Mouse (Mus musculus) forebrain, embryonic 14.5 days (tissue): ENCODE data around the gene Slc44a1. TPM values are rescaled to one million over a fixed set of nuclear protein-coding genes. Genes with fewer than 3 reads are reported as not detected.

Experiments used
- ATAC-seq: fragments of 200-750 bp; cut with Nextera tagmentation; 2 replicates; pipeline ENCODE4 v1.8.0; 2017; ENCODE audit warnings: mild to moderate bottlenecking, moderate library complexity
- DNase-seq: peaks from one replicate; pipeline ENCODE4 v3.0.0-alpha.2; 2015; ENCODE audit warnings: low spot score
- H3K27ac ChIP-seq: fragments of 300-500 bp; sonication (generic); 2 replicates; pipeline ENCODE4 v1.5.1; 2014; ENCODE audit warnings: low read depth, mild to moderate bottlenecking, control low read depth, low read length, moderate library complexity
- H3K27me3 ChIP-seq: fragments of 300-500 bp; sonication (generic); replicated peaks from 2 replicates; pipeline ENCODE4 v1.6.1; 2014; ENCODE audit warnings: low read length, control low read depth, mixed read lengths; ENCODE audit not compliant: control insufficient read depth, insufficient read depth
- H3K36me3 ChIP-seq: fragments of 300-500 bp; sonication (generic); 2 replicates; pipeline ENCODE4 v1.6.1; 2014; ENCODE audit warnings: low read length, control low read depth; ENCODE audit not compliant: control insufficient read depth, insufficient read depth
- H3K4me1 ChIP-seq: fragments of 300-500 bp; sonication (generic); 2 replicates; pipeline ENCODE4 v1.6.1; 2014; ENCODE audit warnings: antibody characterized with exemption, low read length, control low read depth; ENCODE audit not compliant: control insufficient read depth, insufficient read depth
- H3K4me2 ChIP-seq: fragments of 300-500 bp; sonication (generic); 2 replicates; pipeline ENCODE4 v1.6.1; 2014; ENCODE audit warnings: mild to moderate bottlenecking, control low read depth, low read length
- H3K4me3 ChIP-seq: fragments of 300-500 bp; sonication (generic); 2 replicates; pipeline ENCODE4 v1.5.1; 2014; ENCODE audit warnings: low read depth, low read length, control low read depth
- H3K9ac ChIP-seq: fragments of 300-500 bp; sonication (generic); 2 replicates; pipeline ENCODE4 v1.6.1; 2014; ENCODE audit warnings: mild to moderate bottlenecking, low read length, control low read depth, moderate library complexity
- H3K9me3 ChIP-seq: fragments of 300-500 bp; sonication (generic); replicated peaks from 2 replicates; pipeline ENCODE4 v1.6.1; 2016; ENCODE audit warnings: low read length, control low read depth, mixed read lengths; ENCODE audit not compliant: control insufficient read depth
- WGBS: fragments of 180-500 bp; shearing (Covaris S2); extraction: QIAGEN DNeasy Blood & Tissue Kit; methylation state at CpG from one replicate; pipeline ENCODE4 v1.1.7; 2014; 5-methylcytosine and 5-hydroxymethylcytosine counted together
- polyA plus RNA-seq: library from polyadenylated mRNA; unstranded; fragments of >200 nt; fragmentation: Nextera tagmentation; extraction: Ambion mirVana; gene quantifications from 2 replicates; pipeline ENCODE4 v1.2.1, GENCODE M21; 2014

Gene Slc44a1
- polyA plus RNA-seq, 1 experiment from 2014 or later = 12.1 TPM

- no peak overlapping the region for H3K4me2 ChIP-seq
- no peaks in the 10 kb centered on the region for H3K27me3 ChIP-seq
- ATAC-seq = no peak
- H3K9ac ChIP-seq = no peak overlapping the region
- DNase-seq = no peak
- 76% methylated on average over 7 of the region's 7 CpGs for WGBS
- peak overlapping the region; percentile 60; the same call in 1 of the 2 replicates for H3K27ac ChIP-seq
- H3K4me1 ChIP-seq = no peaks in the 10 kb centered on the region
- H3K36me3 ChIP-seq = no peaks in the 10 kb centered on the region
- H3K4me3 ChIP-seq = no peak overlapping the region
- no peaks in the 10 kb centered on the region for H3K9me3 ChIP-seq
These were observed 23.3 kb upstream of the Slc44a1 start for GRCm38 (mm10) chr4:53416928-53417327.

- no peak for DNase-seq
- no peak for ATAC-seq
- no peaks in the 10 kb centered on the region for H3K4me1 ChIP-seq
- H3K4me3 ChIP-seq = no peak overlapping the region
- H3K9ac ChIP-seq = no peak overlapping the region
- WGBS = 86% methylated on average over 2 of the region's 2 CpGs
- H3K4me2 ChIP-seq = no peak overlapping the region
- H3K27me3 ChIP-seq = no peaks in the 10 kb centered on the region
- H3K27ac ChIP-seq = no peak overlapping the region
- no peaks in the 10 kb centered on the region for H3K36me3 ChIP-seq
- H3K9me3 ChIP-seq = 0 out of 2 replicates have a peak, but pooled peaks cover 3% of the 10 kb centered on the region
These were observed 17.4 kb upstream of the Slc44a1 start for GRCm38 (mm10) chr4:53422799-53423198.

- H3K4me3 ChIP-seq = no peak overlapping the region
- no peaks in the 10 kb centered on the region for H3K36me3 ChIP-seq
- no peak overlapping the region for H3K27ac ChIP-seq
- H3K9me3 ChIP-seq = 0 out of 2 replicates have a peak, but pooled peaks cover 3% of the 10 kb centered on the region
- H3K4me1 ChIP-seq = no peaks in the 10 kb centered on the region
- H3K27me3 ChIP-seq = no peaks in the 10 kb centered on the region
- no peak overlapping the region for H3K4me2 ChIP-seq
- WGBS = 60% methylated on average over 4 of the region's 4 CpGs
- no peak for ATAC-seq
- H3K9ac ChIP-seq = no peak overlapping the region
- no peak for DNase-seq
These were observed 13.1 kb upstream of the Slc44a1 start for GRCm38 (mm10) chr4:53427120-53427519.

- Histone ChIP-seq H3K4me3 (no peak overlapping the region), H3K27ac (no peak overlapping the region), H3K27me3 (no peaks in the 10 kb centered on the region), H3K9ac (no peak overlapping the region), H3K4me2 (no peak overlapping the region), H3K36me3 (no peaks in the 10 kb centered on the region), H3K9me3 (no peaks in the 10 kb centered on the region), H3K4me1 (no peaks in the 10 kb centered on the region)
- 82% methylated on average over 6 of the region's 6 CpGs for WGBS
- no peak for DNase-seq
- ATAC-seq = no peak
These were observed 9.7 kb upstream of the Slc44a1 start for GRCm38 (mm10) chr4:53430522-53430921.

GRCm38 (mm10) chr4:53431585-53432234 is 8.5 kb upstream of the Slc44a1 start:
- Histone ChIP-seq H3K9me3 (no peaks in the 10 kb centered on the region), H3K27ac (no peak overlapping the region), H3K4me1 (no peaks in the 10 kb centered on the region), H3K27me3 (no peaks in the 10 kb centered on the region), H3K9ac (no peak overlapping the region), H3K36me3 (no peaks in the 10 kb centered on the region), H3K4me2 (no peak overlapping the region), H3K4me3 (no peak overlapping the region)
- 88% methylated on average over 9 of the region's 10 CpGs for WGBS
- DNase-seq (no peak), ATAC-seq (no peak)

- DNase-seq (no peak), ATAC-seq (no peak)
- no peaks in the 10 kb centered on the region for H3K27me3 ChIP-seq
- WGBS = 74% methylated on average over 10 of the region's 10 CpGs
- no peak overlapping the region for H3K9ac ChIP-seq
- H3K36me3 ChIP-seq = no peaks in the 10 kb centered on the region
- no peak overlapping the region for H3K27ac ChIP-seq
- no peaks in the 10 kb centered on the region for H3K9me3 ChIP-seq
- H3K4me1 ChIP-seq = no peaks in the 10 kb centered on the region; the same call in 1 of the 2 replicates
- H3K4me2 ChIP-seq = no peak overlapping the region
- H3K4me3 ChIP-seq = no peak overlapping the region
These were observed 3.0 kb upstream of the Slc44a1 start for GRCm38 (mm10) chr4:53437110-53437755.

- no peaks in the 10 kb centered on the region for H3K9me3 ChIP-seq
- ATAC-seq (no peak), DNase-seq (no peak)
- H3K27ac ChIP-seq = no peak overlapping the region
- WGBS = 75% methylated on average over 2 of the region's 2 CpGs
- H3K9ac ChIP-seq = no peak overlapping the region
- H3K27me3 ChIP-seq = no peaks in the 10 kb centered on the region
- no peak overlapping the region for H3K4me2 ChIP-seq
- H3K4me3 ChIP-seq = no peak overlapping the region
- no peaks in the 10 kb centered on the region for H3K36me3 ChIP-seq
- H3K4me1 ChIP-seq = no peaks in the 10 kb centered on the region; the same call in none of the 2 replicates
These were observed 1.8 kb upstream of the Slc44a1 start for GRCm38 (mm10) chr4:53438386-53438785.

GRCm38 (mm10) chr4:53438836-53439480 is 1.3 kb upstream of the Slc44a1 start:
- Histone ChIP-seq H3K4me1 (no peaks in the 10 kb centered on the region; the same call in none of the 2 replicates), H3K9ac (no peak overlapping the region), H3K27ac (no peak overlapping the region), H3K4me2 (peak overlapping the region; percentile 95), H3K36me3 (no peaks in the 10 kb centered on the region), H3K4me3 (no peak overlapping the region), H3K27me3 (no peaks in the 10 kb centered on the region), H3K9me3 (no peaks in the 10 kb centered on the region)
- DNase-seq = no peak
- no peak for ATAC-seq
- WGBS = 80% methylated on average over 7 of the region's 7 CpGs

GRCm38 (mm10) chr4:53439636-53440009 is 590 bp upstream of the Slc44a1 start:
- Histone ChIP-seq H3K27ac (peak overlapping the region; percentile 75), H3K36me3 (no peaks in the 10 kb centered on the region), H3K4me2 (peak overlapping the region; percentile 95), H3K4me3 (peak overlapping the region; percentile 91), H3K4me1 (no peaks in the 10 kb centered on the region; the same call in none of the 2 replicates), H3K27me3 (no peaks in the 10 kb centered on the region), H3K9me3 (no peaks in the 10 kb centered on the region), H3K9ac (peak overlapping the region; percentile 91)
- 21% methylated on average over 9 of the region's 9 CpGs for WGBS
- DNase-seq = no peak
- no peak for ATAC-seq
